Mouse (Mus musculus) kidney, embryonic 16.5 days (tissue): ENCODE data around the gene Shroom3. TPM values are rescaled to one million over a fixed set of nuclear protein-coding genes. Genes with fewer than 3 reads are reported as not detected.

Source experiments
- ATAC-seq: fragments of 200-750 bp; cut with Nextera tagmentation; 2 replicates; pipeline ENCODE4 v1.8.0; 2017; ENCODE audit warnings: moderate TSS enrichment; ENCODE audit not compliant: low FRiP score, low TSS enrichment
- H3K27ac ChIP-seq: fragments of 300-500 bp; sonication (generic); 2 replicates; pipeline ENCODE4 v1.5.1; 2014; ENCODE audit warnings: low read length
- H3K27me3 ChIP-seq: fragments of 300-500 bp; sonication (generic); 2 replicates; pipeline ENCODE4 v1.6.1; 2014; ENCODE audit warnings: low read length, control low read depth, mixed read lengths; ENCODE audit not compliant: insufficient read depth
- H3K36me3 ChIP-seq: fragments of 300-500 bp; sonication (generic); 2 replicates; pipeline ENCODE4 v1.6.1; 2014; ENCODE audit warnings: low read length, control low read depth, mixed read lengths; ENCODE audit not compliant: insufficient read depth
- H3K4me1 ChIP-seq: fragments of 300-500 bp; sonication (generic); 2 replicates; pipeline ENCODE4 v1.6.1; 2014; ENCODE audit warnings: low read length, control low read depth, mixed read lengths; ENCODE audit not compliant: insufficient read depth
- H3K4me2 ChIP-seq: fragments of 300-500 bp; sonication (generic); replicated peaks from 2 replicates; pipeline ENCODE4 v1.6.1; 2014; ENCODE audit warnings: low read depth, low read length
- H3K4me3 ChIP-seq: fragments of 300-500 bp; sonication (generic); 2 replicates; pipeline ENCODE4 v1.5.1; 2014; ENCODE audit warnings: mild to moderate bottlenecking, low read length
- H3K9ac ChIP-seq: fragments of 300-500 bp; sonication (generic); replicated peaks from 2 replicates; pipeline ENCODE4 v1.6.1; 2014; ENCODE audit warnings: low read length
- H3K9me3 ChIP-seq: fragments of 300-500 bp; sonication (generic); 2 replicates; pipeline ENCODE4 v1.6.1; 2016; ENCODE audit warnings: low read length, control low read depth
- WGBS: fragments of 180-500 bp; shearing (Covaris S2); extraction: QIAGEN DNeasy Blood & Tissue Kit; methylation state at CpG from one replicate; pipeline ENCODE4 v1.1.7; 2014; 5-methylcytosine and 5-hydroxymethylcytosine counted together
- polyA plus RNA-seq: library from polyadenylated mRNA; unstranded; fragments of >200 nt; fragmentation: Nextera tagmentation; extraction: Ambion mirVana; gene quantifications from 2 replicates; pipeline ENCODE4 v1.2.1, GENCODE M21; 2015

Gene Shroom3
- polyA plus RNA-seq, 1 experiment from 2014 or later: 8.3 TPM

DNA sequence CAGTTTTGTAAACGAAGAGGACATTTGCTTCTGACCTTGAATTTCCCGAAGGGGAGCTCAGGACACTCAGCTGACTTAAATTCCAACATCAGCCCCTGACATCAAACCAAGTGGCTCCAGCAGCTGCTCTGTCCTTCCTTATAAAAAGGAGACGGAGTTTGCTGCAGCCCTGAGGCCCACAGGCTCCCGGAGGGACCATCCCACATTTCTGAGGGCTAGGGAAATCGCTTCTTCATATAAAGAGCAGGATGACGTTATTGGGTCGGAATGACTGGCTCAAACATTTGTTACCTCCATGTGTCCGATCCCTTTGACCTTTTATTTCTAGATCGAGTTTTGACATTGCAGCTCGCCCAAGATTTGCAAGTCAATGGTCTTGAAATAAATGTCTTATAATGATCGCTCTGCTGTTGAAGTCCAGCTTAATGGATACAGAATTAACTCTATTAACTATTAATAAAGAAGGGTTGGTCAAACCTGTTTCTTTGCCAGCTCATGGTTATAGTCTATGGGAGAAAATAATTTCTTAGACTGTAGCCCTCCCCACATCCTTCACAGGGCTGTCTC, 102.7 kb downstream of the Shroom3 start:
- Histone ChIP-seq H3K4me3 (no peak overlapping the region), H3K9me3 (peaks cover 3% of the 10 kb centered on the region), H3K27me3 (no peaks in the 10 kb centered on the region), H3K4me1 (peaks cover 22% of the 10 kb centered on the region), H3K9ac (no peak overlapping the region), H3K4me2 (no peak overlapping the region), H3K27ac (peak overlapping the region; percentile 72), H3K36me3 (no peaks in the 10 kb centered on the region)
- no peak; the same call in 1 of the 2 replicates for ATAC-seq
- WGBS: 71% methylated on average over 11 of the region's 11 CpGs

DNA sequence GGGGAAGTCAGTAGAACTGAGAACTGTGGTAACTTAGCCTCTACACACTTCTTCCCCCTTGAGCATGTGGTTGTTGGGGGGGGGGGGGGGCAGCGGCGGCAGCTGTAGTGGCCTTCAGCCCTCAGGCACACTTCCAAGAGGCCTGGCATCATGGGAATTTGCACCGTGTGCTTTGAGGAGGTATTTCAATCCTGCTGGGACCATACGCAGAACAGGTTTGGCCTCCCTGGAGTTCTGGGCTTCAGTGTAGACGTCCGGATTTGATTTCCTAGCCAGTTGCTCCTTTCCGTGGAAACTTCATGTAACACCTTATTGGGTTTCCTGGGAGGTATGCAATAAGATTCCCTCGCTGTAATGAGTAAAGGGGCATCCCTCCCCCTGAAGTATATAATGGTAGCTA, 105.8 kb downstream of the Shroom3 start:
- WGBS: 56% methylated on average over 8 of the region's 8 CpGs
- no peak overlapping the region for H3K27ac ChIP-seq
- no peaks in the 10 kb centered on the region for H3K27me3 ChIP-seq
- H3K4me2 ChIP-seq: no peak overlapping the region
- no peak overlapping the region for H3K4me3 ChIP-seq
- H3K9me3 ChIP-seq: no peaks in the 10 kb centered on the region
- no peak for ATAC-seq
- peaks cover 16% of the 10 kb centered on the region for H3K4me1 ChIP-seq
- H3K9ac ChIP-seq: no peak overlapping the region
- no peaks in the 10 kb centered on the region for H3K36me3 ChIP-seq

DNA sequence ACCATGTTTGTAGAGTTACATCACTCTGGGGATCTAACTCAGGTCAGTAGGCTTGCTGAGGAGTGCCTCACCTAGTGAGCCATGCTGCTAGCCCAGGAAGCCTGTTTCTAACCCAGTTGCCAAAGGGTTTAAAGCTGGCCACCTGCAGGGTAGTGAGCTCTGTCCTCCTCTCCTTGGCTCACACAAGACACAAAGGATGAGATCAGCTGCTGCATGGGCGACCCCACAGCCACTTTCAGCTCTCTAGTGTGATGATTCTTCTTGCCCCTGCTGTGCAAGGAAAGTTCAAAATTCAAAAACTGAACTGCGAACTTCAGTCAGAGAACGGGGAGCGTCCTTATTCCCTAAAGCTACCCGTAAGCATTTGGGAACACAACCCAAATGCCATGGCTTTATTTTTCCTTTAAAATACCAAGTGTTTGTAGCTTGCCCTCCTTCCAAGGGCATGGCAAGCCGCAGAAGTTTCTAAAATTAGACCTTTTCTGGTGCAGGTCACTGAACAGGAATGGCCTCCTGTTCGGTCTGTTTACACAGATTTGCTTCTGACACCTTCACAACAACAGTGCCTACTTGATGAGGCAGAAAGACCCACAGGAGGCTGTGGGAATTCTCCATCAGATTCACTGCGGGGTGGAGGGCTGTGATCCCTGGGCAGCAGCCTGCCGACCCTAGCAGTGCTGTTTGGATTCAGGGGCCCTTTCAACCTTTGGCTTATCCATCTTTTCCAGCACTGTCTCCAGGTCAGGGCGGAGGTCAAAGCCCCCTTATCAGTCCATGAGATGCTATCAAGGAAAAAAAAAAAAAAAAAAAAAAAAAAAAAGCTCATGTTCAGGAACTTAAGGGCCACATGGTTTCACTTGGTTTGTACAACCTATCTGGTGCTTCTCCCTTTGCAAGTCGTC, 113.1 kb downstream of the Shroom3 start:
- Histone ChIP-seq H3K4me1 (peaks cover 13% of the 10 kb centered on the region), H3K4me3 (no peak overlapping the region), H3K36me3 (no peaks in the 10 kb centered on the region), H3K9ac (no peak overlapping the region), H3K27ac (peak overlapping the region; percentile 2; the same call in 1 of the 2 replicates), H3K4me2 (no peak overlapping the region), H3K27me3 (no peaks in the 10 kb centered on the region), H3K9me3 (no peaks in the 10 kb centered on the region)
- WGBS: 28% methylated on average over 11 of the region's 11 CpGs
- peak; percentile 66 for ATAC-seq

DNA sequence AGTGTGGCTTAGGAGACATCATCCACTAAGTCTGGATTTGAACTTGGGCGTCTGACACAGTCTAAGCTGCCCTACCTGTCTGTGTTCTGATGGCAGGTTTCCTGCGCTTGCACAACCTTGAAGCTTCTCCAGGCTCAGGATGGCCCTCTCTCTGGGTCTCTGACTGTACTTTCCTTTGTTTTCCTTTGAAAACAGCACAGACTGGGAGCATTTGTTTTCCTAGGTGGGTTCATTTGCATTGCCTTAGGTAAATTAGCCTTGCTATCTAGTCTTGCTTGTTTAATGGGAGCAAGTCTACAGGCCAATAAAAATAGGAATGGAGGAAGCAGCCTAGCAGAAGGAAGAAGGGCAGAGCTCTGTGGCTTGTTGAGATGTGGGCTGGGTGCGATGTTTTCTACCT, 114.7 kb downstream of the Shroom3 start:
- Histone ChIP-seq H3K36me3 (no peaks in the 10 kb centered on the region), H3K27ac (no peak overlapping the region), H3K27me3 (no peaks in the 10 kb centered on the region), H3K4me2 (no peak overlapping the region), H3K4me1 (peaks cover 13% of the 10 kb centered on the region), H3K4me3 (no peak overlapping the region), H3K9me3 (no peaks in the 10 kb centered on the region), H3K9ac (no peak overlapping the region)
- 74% methylated on average over 3 of the region's 3 CpGs for WGBS
- ATAC-seq: no peak

DNA sequence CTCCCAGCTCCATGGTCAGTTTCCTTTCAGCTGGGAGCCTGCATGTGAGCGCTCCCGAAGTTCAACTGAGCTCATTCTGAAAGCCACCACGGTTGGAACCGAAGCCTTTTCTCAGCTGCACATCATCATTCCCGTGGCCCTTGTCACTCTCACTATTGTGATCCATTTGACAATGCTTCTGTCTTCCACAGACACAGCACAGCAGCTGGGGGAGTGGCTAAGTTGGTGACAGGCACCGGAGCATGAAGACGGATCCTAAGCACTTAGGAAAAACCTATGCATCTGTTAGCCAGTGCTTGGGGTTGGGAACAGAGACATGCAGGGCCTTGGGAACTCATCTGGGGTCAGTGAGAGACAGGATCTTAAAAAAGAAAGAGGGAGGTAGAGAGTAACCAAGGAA, 121.1 kb downstream of the Shroom3 start:
- ATAC-seq: no peak
- Histone ChIP-seq H3K9me3 (no peaks in the 10 kb centered on the region), H3K4me1 (peaks cover 13% of the 10 kb centered on the region; the same call in 1 of the 2 replicates), H3K4me3 (no peak overlapping the region), H3K27me3 (no peaks in the 10 kb centered on the region; the same call in 1 of the 2 replicates), H3K27ac (no peak overlapping the region), H3K9ac (no peak overlapping the region), H3K36me3 (no peaks in the 10 kb centered on the region), H3K4me2 (no peak overlapping the region)
- 36% methylated on average over 7 of the region's 7 CpGs for WGBS

DNA sequence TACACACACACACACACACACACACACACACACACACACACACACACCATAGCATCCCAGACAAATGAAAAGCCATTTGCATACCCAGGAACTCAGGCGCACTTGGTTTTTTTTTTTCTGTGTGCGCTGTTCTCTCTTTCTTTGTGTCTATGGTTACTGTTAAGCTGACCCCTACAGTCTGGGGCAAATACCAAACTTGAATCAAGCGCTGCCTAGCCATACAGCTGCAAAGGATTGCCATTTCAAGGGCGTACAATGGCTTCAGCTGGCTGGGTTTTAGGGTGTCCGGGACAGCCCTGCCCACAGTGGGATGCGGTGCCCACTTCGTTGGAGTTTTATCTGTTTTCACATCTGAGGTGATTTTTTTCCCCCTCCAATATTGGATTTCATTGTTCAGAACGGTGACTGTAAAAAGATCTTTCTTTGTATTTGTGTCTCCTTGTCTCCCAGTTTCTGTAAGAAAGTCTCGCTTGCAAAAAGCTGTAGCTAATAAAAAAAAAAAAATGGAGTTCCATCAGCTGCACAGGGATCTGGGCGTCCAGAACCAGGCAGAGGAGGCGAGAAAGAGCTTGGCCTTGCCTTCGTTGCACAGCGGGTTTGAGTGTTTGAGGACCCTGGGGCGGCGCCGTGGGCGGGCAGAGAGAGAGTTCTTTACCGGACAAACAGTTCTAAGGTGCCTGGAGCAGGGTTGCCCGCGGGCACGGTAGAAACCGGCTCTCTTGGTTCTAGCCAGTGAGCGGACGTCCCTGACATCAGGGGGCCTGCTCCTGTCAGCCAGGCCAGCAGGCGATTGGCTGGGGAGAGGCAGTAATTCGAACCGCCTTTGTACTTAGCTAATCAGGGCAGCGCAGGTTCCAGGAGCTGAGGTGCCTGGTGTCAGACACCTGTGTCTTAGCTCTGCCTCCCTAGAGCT, 125.5 kb downstream of the Shroom3 start:
- no peaks in the 10 kb centered on the region for H3K36me3 ChIP-seq
- H3K27ac ChIP-seq: peak overlapping the region; percentile 56
- no peaks in the 10 kb centered on the region for H3K9me3 ChIP-seq
- peak overlapping the region; percentile 52 for H3K4me2 ChIP-seq
- H3K4me3 ChIP-seq: peak overlapping the region; percentile 39
- peaks cover 51% of the 10 kb centered on the region for H3K4me1 ChIP-seq
- no peaks in the 10 kb centered on the region; the same call in 1 of the 2 replicates for H3K27me3 ChIP-seq
- ATAC-seq: peak; percentile 92
- H3K9ac ChIP-seq: peak overlapping the region; percentile 45
- WGBS: 6% methylated on average over 28 of the region's 28 CpGs

DNA sequence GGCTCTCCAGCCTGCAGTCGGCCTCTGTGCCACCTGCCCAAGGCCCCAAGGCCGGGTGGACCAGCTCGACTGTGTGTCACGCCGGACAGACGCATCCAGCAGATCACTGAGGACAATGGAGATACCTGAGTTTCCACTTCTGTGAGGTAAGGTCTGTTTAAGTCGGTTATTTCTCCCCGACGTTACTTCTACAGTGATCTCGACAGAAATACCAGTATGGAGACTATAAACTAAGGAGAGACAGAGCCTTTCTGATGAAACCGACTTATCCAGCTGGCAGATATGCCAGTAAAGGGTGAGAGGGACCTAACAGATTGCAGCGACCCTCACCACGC, 126.1 kb downstream of the Shroom3 start:
- Histone ChIP-seq H3K27ac (peak overlapping the region; percentile 56), H3K36me3 (no peaks in the 10 kb centered on the region), H3K4me3 (peak overlapping the region; percentile 39), H3K27me3 (no peaks in the 10 kb centered on the region; the same call in 1 of the 2 replicates), H3K4me2 (peak overlapping the region; percentile 52), H3K9ac (peak overlapping the region; percentile 45), H3K4me1 (peaks cover 51% of the 10 kb centered on the region), H3K9me3 (no peaks in the 10 kb centered on the region)
- no peak for ATAC-seq
- 27% methylated on average over 13 of the region's 13 CpGs for WGBS

DNA sequence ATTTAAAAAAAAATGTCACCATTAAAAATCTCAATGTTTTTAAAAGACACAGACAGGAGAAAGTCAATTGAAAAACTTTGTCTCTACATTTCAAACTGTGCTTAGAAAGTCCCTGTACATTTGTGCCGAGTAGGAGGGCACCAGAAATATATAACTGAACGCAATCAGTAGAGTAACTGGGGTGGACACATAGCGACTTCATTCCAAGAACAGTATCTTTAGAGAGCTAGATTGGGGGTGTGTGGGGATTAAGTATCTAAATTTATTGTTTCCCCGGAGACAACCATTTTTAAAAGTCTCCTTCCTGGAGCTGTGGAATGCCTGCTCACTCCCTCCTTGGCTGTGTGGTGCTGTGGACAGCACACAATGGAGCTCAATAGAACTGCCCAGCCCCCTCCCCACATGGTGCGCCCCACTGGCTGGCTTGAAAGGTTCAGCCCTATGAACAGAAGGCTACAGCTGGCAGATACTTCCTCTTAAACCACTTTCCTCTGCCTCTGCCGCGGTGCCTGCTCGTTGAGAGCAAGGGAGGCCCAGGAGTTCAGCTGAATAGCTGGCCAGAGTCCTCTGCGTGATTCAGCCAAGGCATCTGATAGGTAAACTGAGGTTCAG, 127.8 kb downstream of the Shroom3 start:
- Histone ChIP-seq H3K27ac (peak overlapping the region; percentile 61), H3K4me1 (peaks cover 49% of the 10 kb centered on the region), H3K9ac (peak overlapping the region; percentile 48), H3K9me3 (no peaks in the 10 kb centered on the region), H3K4me3 (peak overlapping the region; percentile 11), H3K36me3 (no peaks in the 10 kb centered on the region), H3K27me3 (no peaks in the 10 kb centered on the region; the same call in 1 of the 2 replicates), H3K4me2 (peak overlapping the region; percentile 40)
- ATAC-seq: peak; percentile 55
- 11% methylated on average over 9 of the region's 9 CpGs for WGBS

DNA sequence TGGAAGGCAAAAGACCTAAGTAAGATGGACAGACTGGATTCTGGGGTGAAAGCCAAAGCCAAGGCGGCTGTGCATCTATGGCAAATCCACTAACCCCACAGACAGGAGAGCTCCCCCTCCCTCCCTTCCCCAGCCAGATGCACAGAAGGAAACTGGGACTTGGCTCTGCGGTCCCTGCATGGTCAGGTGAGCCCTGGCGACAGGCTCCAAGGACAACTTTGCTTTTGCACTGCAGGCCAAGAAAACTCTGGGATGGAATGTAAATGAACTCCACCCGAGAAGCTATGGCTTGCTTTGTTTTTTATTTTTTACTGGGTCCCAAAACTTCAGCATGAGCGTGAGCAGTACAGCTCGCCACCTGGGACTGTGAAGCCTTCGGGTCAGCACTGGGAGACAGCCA, 128.5 kb downstream of the Shroom3 start:
- WGBS: 49% methylated on average over 7 of the region's 7 CpGs
- peak overlapping the region; percentile 62 for H3K27ac ChIP-seq
- H3K4me2 ChIP-seq: 0 out of 2 replicates have a peak overlapping the region, but pooled peaks have one; percentile 23
- 0 out of 2 replicates have a peak overlapping the region, but pooled peaks have one; percentile 1 for H3K4me3 ChIP-seq
- H3K36me3 ChIP-seq: no peaks in the 10 kb centered on the region
- peaks cover 49% of the 10 kb centered on the region for H3K4me1 ChIP-seq
- no peaks in the 10 kb centered on the region for H3K9me3 ChIP-seq
- ATAC-seq: no peak
- no peak overlapping the region for H3K9ac ChIP-seq
- no peaks in the 10 kb centered on the region; the same call in 1 of the 2 replicates for H3K27me3 ChIP-seq
